Mouse (Mus musculus): ENCODE results near the gene Hadhb. TPM values are rescaled to one million over a fixed set of nuclear protein-coding genes. Genes with fewer than 3 reads are reported as not detected.

The Hadhb gene
- total and polyA plus RNA-seq, 3 experiments: 51.3 to 108 (median 61.4) TPM

- TF ChIP-seq CTCF (IDR thresholded peaks at IDR 0.05; ENCODE audit: low read depth, low read length) (peak; percentile 26; the same call in 1 of the 2 replicates), TAL1 (conservative IDR thresholded peaks at IDR 0.05; ENCODE audit: low read depth, low read length) (no peak)
- Histone ChIP-seq H3K27me3 (ENCODE audit: insufficient read depth, low read length) (no peaks in the 10 kb centered on the region), H3K9me3 (replicated peaks) (peaks cover 6% of the 10 kb centered on the region), H3K4me1 (ENCODE audit: insufficient read depth, low read depth, low read length) (peaks cover 31% of the 10 kb centered on the region), H3K36me3 (replicated peaks) (peaks cover 12% of the 10 kb centered on the region), H3K4me3 (ENCODE audit: low read depth, low read length) (no peak overlapping the region)
- ATAC-seq (ENCODE audit: extremely low read depth, insufficient number of reproducible peaks, low FRiP score, poor library complexity, severe bottlenecking) (no peak), DNase-seq (ENCODE audit: low spot score) (no peak)
These were observed 75.9 kb downstream of the Hadhb start for GRCm38 (mm10) chr5:30230901-30231300.

GRCm38 (mm10) chr5:30231891-30232270 lies 76.8 kb downstream of the Hadhb start:
- Histone ChIP-seq H3K4me1 (ENCODE audit: insufficient read depth, low read depth, low read length) (peaks cover 38% of the 10 kb centered on the region), H3K4me3 (ENCODE audit: low read depth, low read length) (peak overlapping the region; percentile 87), H3K9me3 (replicated peaks) (peaks cover 6% of the 10 kb centered on the region), H3K27me3 (ENCODE audit: insufficient read depth, low read length) (no peaks in the 10 kb centered on the region), H3K36me3 (replicated peaks) (peaks cover 19% of the 10 kb centered on the region)
- DNase-seq (ENCODE audit: low spot score) (no peak), ATAC-seq (ENCODE audit: extremely low read depth, insufficient number of reproducible peaks, low FRiP score, poor library complexity, severe bottlenecking) (no peak)
- TF ChIP-seq GATA1 (IDR thresholded peaks at IDR 0.05; ENCODE audit: borderline replicate concordance, low read length): no peak
- TF ChIP-seq POLR2AphosphoS5 (IDR thresholded peaks at IDR 0.05; ENCODE audit: insufficient replicate concordance, low read depth, low read length): no peak
- TF ChIP-seq TAL1 (conservative IDR thresholded peaks at IDR 0.05; ENCODE audit: low read depth, low read length): no peak
- no peak for TF ChIP-seq CTCF (IDR thresholded peaks at IDR 0.05; ENCODE audit: low read depth, low read length)
- TF ChIP-seq GATA2 (IDR thresholded peaks at IDR 0.05; ENCODE audit: borderline replicate concordance, low read depth, low read length): no peak

GRCm38 (mm10) chr5:30232271-30232971 lies 77.4 kb downstream of the Hadhb start, which contains the start of gene Selenoi:
Gene Selenoi, plus strand, starts transcription at chr5:30232581.
- peak; percentile 94 for DNase-seq (ENCODE audit: low spot score)
- TF ChIP-seq GATA1 (IDR thresholded peaks at IDR 0.05; ENCODE audit: borderline replicate concordance, low read length) (no peak), TAL1 (conservative IDR thresholded peaks at IDR 0.05; ENCODE audit: low read depth, low read length) (no peak), POLR2AphosphoS5 (IDR thresholded peaks at IDR 0.05; ENCODE audit: insufficient replicate concordance, low read depth, low read length) (no peak), CTCF (IDR thresholded peaks at IDR 0.05; ENCODE audit: low read depth, low read length) (no peak), GATA2 (IDR thresholded peaks at IDR 0.05; ENCODE audit: borderline replicate concordance, low read depth, low read length) (no peak)
- ATAC-seq (ENCODE audit: extremely low read depth, insufficient number of reproducible peaks, low FRiP score, poor library complexity, severe bottlenecking): peak; percentile 98
- Histone ChIP-seq H3K4me3 (ENCODE audit: low read depth, low read length) (peak within 1 kb of the TSS; percentile 87), H3K4me1 (ENCODE audit: insufficient read depth, low read depth, low read length) (peaks cover 40% of the 10 kb centered on the region), H3K9me3 (replicated peaks) (peaks cover 6% of the 10 kb centered on the region), H3K36me3 (replicated peaks) (peaks cover 22% of the 10 kb centered on the region), H3K27me3 (ENCODE audit: insufficient read depth, low read length) (no peaks in the 10 kb centered on the region)

- H3K4me3 ChIP-seq (ENCODE audit: low read depth, low read length): peak overlapping the region; percentile 87
- ATAC-seq (ENCODE audit: extremely low read depth, insufficient number of reproducible peaks, low FRiP score, poor library complexity, severe bottlenecking) (no peak), DNase-seq (ENCODE audit: low spot score) (no peak)
- H3K9me3 ChIP-seq (replicated peaks): peaks cover 6% of the 10 kb centered on the region
- no peaks in the 10 kb centered on the region for H3K27me3 ChIP-seq (ENCODE audit: insufficient read depth, low read length)
- H3K4me1 ChIP-seq (ENCODE audit: insufficient read depth, low read depth, low read length): peaks cover 44% of the 10 kb centered on the region
- TF ChIP-seq POLR2AphosphoS5 (IDR thresholded peaks at IDR 0.05; ENCODE audit: insufficient replicate concordance, low read depth, low read length) (no peak), GATA1 (IDR thresholded peaks at IDR 0.05; ENCODE audit: borderline replicate concordance, low read length) (no peak), GATA2 (IDR thresholded peaks at IDR 0.05; ENCODE audit: borderline replicate concordance, low read depth, low read length) (no peak), CTCF (IDR thresholded peaks at IDR 0.05; ENCODE audit: low read depth, low read length) (no peak), TAL1 (conservative IDR thresholded peaks at IDR 0.05; ENCODE audit: low read depth, low read length) (no peak)
- peaks cover 27% of the 10 kb centered on the region for H3K36me3 ChIP-seq (replicated peaks)
These were observed 78.0 kb downstream of the Hadhb start for GRCm38 (mm10) chr5:30233042-30233441.

- peaks cover 6% of the 10 kb centered on the region for H3K9me3 ChIP-seq (replicated peaks)
These were observed 78.9 kb downstream of the Hadhb start for GRCm38 (mm10) chr5:30233979-30234378.

More at GRCm38 (mm10) chr5:30233979-30234378, 78.9 kb downstream of the Hadhb start:
- Histone ChIP-seq H3K36me3 (replicated peaks) (peaks cover 36% of the 10 kb centered on the region), H3K4me1 (ENCODE audit: insufficient read depth, low read depth, low read length) (peaks cover 53% of the 10 kb centered on the region), H3K27me3 (ENCODE audit: insufficient read depth, low read length) (no peaks in the 10 kb centered on the region), H3K4me3 (ENCODE audit: low read depth, low read length) (peak overlapping the region; percentile 87; the same call in 1 of the 2 replicates)
- DNase-seq (ENCODE audit: low spot score) (no peak), ATAC-seq (ENCODE audit: extremely low read depth, insufficient number of reproducible peaks, low FRiP score, poor library complexity, severe bottlenecking) (no peak)
- TF ChIP-seq TAL1 (conservative IDR thresholded peaks at IDR 0.05; ENCODE audit: low read depth, low read length) (no peak), POLR2AphosphoS5 (IDR thresholded peaks at IDR 0.05; ENCODE audit: insufficient replicate concordance, low read depth, low read length) (no peak), CTCF (IDR thresholded peaks at IDR 0.05; ENCODE audit: low read depth, low read length) (no peak), GATA1 (IDR thresholded peaks at IDR 0.05; ENCODE audit: borderline replicate concordance, low read length) (no peak), GATA2 (IDR thresholded peaks at IDR 0.05; ENCODE audit: borderline replicate concordance, low read depth, low read length) (no peak)

Other genes starting within 250 kb of the Hadhb start
- not detected in 2 replicates for gene Il6, start 142.1 kb upstream of the Hadhb start, total RNA-seq (2014; fragmentation: Nextera tagmentation)
- gene Il6, start 142.1 kb upstream of the Hadhb start, total RNA-seq (2017): 0.16 TPM in 1 of 2 replicates, not detected in the other
- not detected in 2 replicates for gene Il6, start 142.1 kb upstream of the Hadhb start, polyA plus RNA-seq (2012)
- 98.4 and 101 TPM in 2 replicates for gene Tyms, start 81.6 kb upstream of the Hadhb start, total RNA-seq (2014; fragmentation: Nextera tagmentation)
- 178 and 204 TPM in 2 replicates for gene Tyms, start 81.6 kb upstream of the Hadhb start, total RNA-seq (2017)
- gene Tyms, start 81.6 kb upstream of the Hadhb start, polyA plus RNA-seq (2012): 23.0 and 31.9 TPM in 2 replicates
- gene Garem2, start 50.1 kb upstream of the Hadhb start, total RNA-seq (2014; fragmentation: Nextera tagmentation): not detected in 2 replicates
- gene Garem2, start 50.1 kb upstream of the Hadhb start, total RNA-seq (2017): under 0.01 and 0.06 TPM in 2 replicates
- gene Garem2, start 50.1 kb upstream of the Hadhb start, polyA plus RNA-seq (2012): not detected in 2 replicates
- not detected in 2 replicates for gene 3110082J24Rik, start 49.2 kb upstream of the Hadhb start, total RNA-seq (2014; fragmentation: Nextera tagmentation)
- not detected in 2 replicates for gene 3110082J24Rik, start 49.2 kb upstream of the Hadhb start, total RNA-seq (2017)
- not detected in 2 replicates for gene 3110082J24Rik, start 49.2 kb upstream of the Hadhb start, polyA plus RNA-seq (2012)
- gene Hadha, start 86 bp upstream of the Hadhb start, total RNA-seq (2014; fragmentation: Nextera tagmentation): 121 and 133 TPM in 2 replicates
- 162 and 168 TPM in 2 replicates for gene Hadha, start 86 bp upstream of the Hadhb start, total RNA-seq (2017)
- 18.4 and 29.8 TPM in 2 replicates for gene Hadha, start 86 bp upstream of the Hadhb start, polyA plus RNA-seq (2012)
- 1.1 and 1.3 TPM in 2 replicates for gene Adgrf3, start 50.5 kb downstream of the Hadhb start, total RNA-seq (2014; fragmentation: Nextera tagmentation)
- gene Adgrf3, start 50.5 kb downstream of the Hadhb start, total RNA-seq (2017): 0.11 and 0.23 TPM in 2 replicates
- 0.02 and 0.03 TPM in 2 replicates for gene Adgrf3, start 50.5 kb downstream of the Hadhb start, polyA plus RNA-seq (2012)
- 49.7 and 54.0 TPM in 2 replicates for gene Selenoi, start 77.3 kb downstream of the Hadhb start, total RNA-seq (2014; fragmentation: Nextera tagmentation)
- gene Selenoi, start 77.3 kb downstream of the Hadhb start, total RNA-seq (2017): 41.7 and 55.2 TPM in 2 replicates
- 0.95 and 1.6 TPM in 2 replicates for gene Selenoi, start 77.3 kb downstream of the Hadhb start, polyA plus RNA-seq (2012)
- not detected in 2 replicates for gene Drc1, start 126.1 kb downstream of the Hadhb start, total RNA-seq (2014; fragmentation: Nextera tagmentation)
- not detected in 2 replicates for gene Drc1, start 126.1 kb downstream of the Hadhb start, total RNA-seq (2017)
- gene Drc1, start 126.1 kb downstream of the Hadhb start, polyA plus RNA-seq (2012): not detected in 2 replicates

All from G1E (cell line).